Mouse (Mus musculus) A20 (cell line): ENCODE data around the gene Senp5.

Experiments
- DNase-seq: peaks from one replicate; pipeline ENCODE4 v3.0.0-alpha.2; 2011; ENCODE audit warnings: low read depth, low spot score

The Senp5 gene

DNA sequence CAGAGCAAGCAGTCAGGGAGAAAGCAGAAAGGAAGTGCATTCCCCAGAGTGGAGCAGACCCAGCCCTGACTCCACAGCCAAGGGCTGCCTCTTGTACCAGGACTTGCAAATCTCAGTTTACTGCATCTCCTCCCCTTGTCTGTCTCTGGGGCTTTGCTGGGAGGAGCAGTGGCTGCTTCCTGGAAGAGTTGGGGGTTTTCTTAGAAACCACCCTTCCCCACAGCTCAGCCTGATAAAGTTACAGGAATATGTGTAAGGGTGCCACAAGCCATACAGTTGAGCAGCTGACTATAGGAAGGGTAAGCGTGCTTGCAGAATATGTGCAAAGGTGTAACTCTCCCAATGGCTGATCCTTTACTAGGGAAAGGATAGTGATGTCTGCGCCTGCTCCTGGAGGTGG is 62.5 kb downstream of the Senp5 start:
- no peak for DNase-seq

DNA sequence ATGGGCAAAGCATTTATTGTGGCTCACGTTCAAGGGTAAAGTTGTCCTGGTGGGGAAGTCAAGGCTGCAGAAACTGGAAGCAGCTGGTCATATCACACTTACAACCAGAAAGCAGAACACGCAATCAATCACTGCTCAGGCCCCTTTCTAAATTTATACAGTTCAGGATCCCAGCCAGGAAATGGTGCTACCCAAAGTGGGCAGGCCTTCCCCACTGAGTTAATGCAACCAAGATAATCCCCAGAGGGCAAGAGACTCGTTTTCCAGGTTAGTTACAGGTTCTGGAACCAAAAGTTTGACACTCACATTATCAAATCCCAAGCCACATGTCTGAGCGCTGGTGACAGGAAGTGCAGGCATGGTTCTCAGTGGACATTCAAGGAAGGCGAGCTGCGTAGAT is 64.2 kb downstream of the Senp5 start:
- no peak for DNase-seq

DNA sequence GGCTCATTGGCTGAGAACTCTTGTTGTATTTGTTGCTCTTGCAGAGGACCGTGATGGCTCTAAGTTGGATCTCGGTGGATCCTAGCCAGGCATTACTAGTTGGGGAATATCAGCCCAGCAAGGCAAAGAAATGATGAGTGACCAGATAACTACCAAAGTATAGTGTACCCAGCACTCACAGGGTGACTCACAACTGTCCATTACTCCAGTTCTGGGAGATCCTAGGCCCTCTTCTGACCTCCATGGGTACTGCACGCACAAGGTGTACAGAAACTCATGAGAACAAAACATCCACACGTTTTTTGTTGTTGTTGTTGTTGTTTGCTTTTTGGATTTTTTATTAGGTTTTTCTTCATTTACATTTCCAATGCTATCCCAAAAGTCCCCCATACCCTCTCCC is 66.5 kb downstream of the Senp5 start:
- no peak for DNase-seq

DNA sequence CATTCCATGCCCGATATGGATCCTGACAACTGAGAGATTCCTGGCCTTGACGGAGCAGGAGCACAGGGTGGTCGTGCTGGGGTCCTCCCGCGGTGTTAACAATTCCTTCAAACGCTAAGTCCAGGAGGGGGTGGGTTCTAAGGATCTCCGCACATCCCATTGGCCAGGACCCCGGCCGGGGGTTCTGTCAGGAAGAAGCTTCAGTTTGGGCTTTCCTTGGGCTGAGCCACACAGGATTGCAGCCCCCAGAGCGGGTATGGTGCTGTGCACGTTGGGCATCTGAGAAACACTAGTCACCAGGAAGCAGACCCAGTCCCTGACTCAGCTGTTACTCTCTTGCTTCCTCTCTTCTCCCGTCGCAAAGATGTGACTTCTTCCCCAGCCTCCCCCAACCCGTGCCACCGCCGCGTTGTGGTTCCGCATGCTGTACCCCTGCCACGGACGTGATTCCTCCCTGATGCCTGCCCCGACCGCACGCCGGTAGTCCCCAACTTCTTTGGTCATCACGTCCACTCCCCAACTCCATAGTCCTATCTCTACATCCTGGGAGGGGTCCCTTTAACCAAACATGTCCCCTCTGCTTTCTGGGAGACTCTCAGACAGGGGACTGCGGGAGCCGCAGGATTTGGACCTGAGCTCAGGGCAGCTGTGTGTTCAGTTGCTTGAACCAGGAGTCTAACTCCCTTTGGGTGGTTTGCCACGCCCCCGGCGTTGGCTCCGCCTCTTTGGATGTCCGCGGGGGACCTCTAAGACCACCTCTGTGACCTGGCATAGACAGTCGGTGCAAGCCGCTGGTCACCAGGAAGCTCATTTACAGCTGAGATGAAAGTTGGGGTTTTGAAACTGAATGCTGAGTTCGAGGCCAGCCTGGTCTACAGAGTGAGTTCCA is 67.8 kb downstream of the Senp5 start:
- DNase-seq: no peak

DNA sequence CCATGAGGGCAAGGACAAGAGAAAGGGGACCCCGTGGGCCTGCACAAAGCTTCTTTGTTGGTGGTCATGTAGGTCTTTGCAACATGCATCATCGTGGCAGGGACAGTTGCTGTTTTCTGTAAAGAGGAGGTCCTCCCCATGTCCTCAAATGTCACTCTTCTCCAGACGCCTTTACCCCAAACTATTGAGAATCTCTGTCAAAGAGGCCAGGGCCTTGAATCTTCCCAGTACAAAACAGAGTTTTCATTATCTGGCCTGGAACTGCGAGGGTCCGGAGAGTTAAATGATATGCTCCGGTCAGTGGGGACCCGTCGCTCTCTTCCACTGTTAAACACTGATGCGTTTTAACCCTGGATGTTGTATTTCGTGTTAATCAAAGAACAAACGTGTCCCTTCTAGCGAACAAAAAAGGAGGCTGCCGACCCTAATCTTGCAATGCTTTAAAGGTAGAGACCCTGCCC is 68.5 kb downstream of the Senp5 start:
- DNase-seq: no peak

DNA sequence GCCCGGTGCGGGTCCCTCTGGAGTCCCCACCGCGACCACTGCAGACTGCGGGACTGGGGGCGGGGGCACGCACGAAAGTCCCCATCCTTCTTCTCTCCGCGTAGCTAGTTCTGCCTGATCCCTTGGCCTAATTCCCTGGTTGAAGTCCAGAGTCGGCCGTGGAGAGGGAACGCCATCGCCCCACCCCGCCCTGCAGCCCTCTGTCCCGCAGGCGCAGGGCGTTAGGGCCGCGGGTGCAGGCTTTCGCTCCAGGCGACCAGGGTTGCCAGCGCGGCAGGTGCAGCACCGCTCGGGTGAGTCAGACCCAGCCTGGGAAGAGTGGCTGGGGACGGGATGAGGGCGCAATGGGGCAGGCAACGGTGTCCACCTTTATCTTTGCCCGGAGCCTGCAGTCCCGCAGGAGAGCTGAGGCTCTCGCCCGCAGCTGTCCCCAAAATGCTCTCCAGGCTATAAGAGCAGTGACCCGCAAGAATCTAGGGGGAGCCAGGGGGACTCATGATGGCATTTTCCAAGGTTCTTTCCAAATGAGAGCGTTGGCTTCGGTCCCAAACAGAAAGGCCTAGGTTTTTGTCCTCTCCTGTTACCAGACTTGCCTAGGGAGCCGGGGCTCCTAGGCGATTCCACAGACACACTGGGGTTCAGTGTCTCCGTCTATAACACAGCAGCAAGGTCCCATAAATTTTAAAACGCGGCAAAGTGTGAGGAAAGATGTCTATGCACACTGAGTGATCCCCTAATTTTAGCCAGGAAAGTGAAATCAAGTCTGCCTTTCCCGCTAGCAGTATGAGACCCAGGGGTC is 69.1 kb downstream of the Senp5 start, which contains the start of gene Pigz:
Gene Pigz (plus strand): TSS at position 101 of the 799 bp plus-strand sequence.
- no peak for DNase-seq

DNA sequence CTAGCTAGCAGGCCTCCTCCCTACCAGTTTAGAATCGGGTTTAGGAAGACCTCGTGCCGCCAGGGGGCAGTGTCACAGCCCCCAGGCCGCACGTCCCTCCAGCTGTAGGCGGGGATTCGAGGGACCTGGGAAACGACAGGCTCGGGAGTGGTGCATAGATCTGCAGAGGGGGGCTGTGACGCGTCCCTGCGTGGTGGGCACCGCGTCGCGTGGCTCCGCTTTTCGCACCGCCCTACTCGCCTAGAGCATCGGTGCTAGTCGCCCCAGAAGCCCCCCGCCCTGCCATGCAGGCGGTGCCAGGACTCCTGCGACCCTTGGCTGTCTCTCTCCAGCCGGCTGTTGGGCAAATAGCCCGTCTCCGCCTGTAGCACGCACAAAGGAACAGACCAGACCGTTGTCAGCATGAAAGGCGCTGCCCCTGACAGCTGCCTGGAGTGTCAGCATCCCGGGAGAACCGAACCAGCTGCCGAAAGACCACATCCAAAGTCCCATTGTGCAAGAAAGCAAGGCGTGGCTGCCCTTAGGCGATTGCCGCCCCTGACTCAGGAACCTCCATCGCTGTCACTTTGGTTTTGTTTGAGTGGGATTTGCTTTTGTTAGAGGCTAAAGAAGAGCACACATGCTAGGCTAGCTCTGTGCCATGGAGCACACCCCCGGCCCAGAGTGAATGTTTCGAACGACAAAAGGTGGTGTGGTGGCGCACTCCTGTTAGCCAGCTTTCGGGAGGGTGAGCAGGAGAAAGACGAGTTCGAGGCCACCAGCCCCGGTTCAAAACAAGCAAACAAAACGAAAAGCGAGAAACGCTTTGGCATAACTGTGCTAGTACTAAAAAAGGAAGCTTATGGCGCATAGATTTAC is 70.0 kb downstream of the Senp5 start:
- no peak for DNase-seq

DNA sequence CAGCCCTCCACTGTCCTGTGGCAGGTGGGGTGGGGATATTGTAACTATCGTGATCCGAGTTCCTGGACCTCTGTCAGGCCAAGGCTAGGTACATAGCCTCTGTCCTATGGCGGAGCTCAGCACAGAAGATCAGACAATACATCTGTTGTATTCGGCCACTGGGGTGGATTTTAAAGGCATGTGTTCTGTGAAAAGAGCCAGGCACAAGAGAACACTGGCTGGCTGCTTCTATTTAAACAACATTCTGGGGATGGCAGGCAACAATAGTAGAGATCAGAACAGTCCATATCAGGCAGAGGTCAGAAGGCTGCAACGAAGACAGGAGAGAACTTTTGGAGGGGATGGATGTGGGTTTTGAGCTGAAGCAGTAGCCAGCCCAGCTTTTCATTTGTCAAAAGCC is 70.8 kb downstream of the Senp5 start:
- DNase-seq: no peak

DNA sequence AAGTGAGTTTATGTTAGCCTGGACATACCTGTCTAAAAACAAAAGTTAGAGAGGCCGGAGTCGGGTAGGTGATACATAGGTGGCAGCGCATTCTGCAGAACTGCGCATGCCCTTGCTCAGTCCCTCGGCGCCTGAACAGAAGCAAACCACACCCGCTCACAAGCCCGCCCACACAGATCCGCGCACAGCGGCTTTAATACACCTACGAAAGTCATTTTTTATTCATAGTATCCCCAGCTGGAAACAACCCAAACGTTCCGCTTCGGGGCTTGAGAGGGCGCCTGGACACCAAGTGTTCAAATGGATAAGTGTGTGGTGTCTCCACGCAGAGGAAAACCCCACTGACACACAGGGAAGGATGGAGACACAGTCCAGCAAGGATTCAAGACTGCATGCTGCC is 71.8 kb downstream of the Senp5 start:
- no peak for DNase-seq

DNA sequence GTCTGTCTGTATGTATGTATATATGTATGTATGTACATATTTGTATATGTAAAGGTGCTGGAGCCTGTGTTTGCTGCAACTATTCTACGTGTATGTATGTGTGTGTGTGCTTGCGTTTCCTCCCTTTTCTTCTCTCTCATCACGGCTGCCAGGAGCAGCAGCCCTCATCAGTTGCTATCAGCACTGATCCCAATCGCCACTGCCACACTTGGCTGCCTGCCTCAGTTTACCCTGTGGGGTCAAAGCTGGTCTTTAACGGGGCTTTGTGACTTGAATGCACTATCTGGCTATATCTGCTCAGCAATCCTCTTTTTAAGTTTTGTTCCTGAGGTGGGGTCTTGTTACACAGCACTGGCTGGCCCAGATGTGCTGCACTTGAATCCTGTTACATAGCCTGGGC is 75.7 kb downstream of the Senp5 start:
- DNase-seq: no peak

DNA sequence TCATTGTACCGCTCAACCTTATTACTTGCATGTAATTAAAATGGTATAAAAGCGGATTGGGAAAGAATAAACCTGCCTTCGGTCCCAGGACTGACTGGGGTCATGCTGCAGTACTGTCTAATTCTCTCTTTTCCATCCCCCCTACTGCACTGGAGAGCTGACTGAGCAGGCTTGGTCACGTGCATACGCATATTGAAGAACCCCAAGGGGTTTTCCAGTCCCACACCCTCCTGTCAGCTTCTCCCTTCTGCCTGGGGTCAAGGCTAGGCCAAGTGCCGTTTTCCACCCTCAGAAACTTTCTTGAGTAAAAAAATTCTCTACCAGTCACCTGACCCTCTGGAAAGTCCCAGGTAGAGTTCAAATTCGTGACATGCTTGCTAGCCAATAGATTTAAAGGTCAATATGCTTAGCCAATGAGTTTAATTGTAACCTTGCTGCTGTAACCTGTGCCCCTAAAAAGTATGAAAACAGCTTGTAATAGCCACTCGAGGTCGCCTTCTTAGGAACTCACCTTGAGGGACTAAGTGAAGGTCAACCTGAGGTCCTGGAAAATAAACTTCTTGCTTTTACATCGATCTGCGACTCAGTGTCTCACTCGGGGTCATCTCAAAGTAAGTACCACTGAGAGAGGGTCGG is 76.4 kb downstream of the Senp5 start:
- peak; percentile 90 for DNase-seq

DNA sequence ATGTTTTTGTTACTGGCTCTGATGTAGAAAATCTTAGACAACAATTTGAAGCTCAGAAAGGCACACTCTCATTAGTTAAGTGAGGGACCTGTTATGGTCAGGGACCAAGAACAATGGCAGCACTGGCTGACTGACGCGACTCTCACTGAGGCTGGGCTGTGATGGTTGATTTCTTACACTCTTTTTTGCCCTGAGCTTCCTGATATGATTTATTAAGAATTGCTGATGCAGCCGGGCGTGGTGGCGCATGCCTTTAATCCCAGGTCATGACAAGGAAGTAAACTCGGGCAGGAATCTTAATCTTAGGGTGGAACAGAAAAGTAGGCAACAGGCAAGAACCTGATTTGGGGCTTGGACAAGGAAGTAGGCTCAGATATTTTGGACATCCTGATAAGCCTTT is 77.0 kb downstream of the Senp5 start:
- DNase-seq: no peak

DNA sequence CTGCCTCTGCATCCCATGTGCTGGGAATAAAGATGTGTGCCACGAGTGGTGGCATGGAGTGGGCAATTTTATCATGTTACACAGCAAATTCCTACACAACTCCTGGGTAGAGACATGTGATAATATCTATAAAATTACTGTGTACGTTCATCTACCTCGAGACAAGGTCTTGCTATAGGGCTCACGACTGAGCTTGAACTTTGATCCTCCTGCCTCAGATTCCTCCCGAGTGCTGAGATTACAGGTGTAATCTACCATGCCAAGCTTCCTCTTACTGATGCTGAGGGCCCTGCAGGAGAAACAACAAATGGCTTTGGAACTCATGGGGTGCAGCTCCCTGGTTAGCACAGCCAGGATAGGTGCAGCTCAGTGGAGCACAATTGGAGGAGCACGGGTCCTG is 78.7 kb downstream of the Senp5 start:
- no peak for DNase-seq

DNA sequence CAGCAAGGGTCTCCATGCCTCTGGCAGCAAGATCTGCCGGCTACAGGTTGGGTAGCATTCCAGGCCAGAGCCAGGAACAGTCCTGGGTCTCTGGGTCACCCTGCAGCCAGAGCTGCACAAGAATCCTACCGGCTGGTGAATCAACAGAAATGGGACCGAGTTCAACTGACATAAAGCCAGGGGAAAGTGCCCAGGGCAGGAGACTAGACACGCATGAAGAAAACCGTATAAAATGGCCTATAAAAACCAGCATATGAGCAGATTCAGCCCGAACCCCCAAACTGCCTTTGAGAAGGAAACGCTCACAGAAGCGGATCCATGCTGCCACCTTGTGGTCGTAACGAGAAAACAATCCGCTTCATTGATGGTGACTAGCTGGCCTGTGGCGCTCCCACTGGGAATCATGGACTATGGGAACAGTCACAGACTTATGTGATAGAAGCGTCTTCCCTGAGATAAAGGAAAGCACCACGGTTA is 84.8 kb downstream of the Senp5 start:
- DNase-seq: peak; percentile 77

DNA sequence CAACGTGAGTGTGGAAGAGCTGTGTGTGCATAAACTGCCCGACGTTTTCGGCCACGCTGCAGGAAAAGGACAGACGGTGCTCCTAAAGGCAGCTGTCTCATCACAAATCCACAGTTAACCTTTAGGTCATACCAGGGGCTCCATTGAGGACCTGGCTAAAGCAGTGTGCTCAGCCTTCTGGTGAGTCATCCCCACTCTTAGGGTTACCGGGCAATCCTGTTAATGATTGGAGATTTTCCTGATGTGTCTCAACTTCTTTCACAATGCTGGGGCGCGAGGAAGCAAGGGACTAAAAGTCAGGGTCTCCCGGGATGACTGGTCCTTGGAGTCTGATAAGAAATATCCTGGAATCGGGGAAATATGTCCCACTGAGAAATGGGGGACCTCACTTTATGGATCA is 85.3 kb downstream of the Senp5 start:
- DNase-seq: no peak

DNA sequence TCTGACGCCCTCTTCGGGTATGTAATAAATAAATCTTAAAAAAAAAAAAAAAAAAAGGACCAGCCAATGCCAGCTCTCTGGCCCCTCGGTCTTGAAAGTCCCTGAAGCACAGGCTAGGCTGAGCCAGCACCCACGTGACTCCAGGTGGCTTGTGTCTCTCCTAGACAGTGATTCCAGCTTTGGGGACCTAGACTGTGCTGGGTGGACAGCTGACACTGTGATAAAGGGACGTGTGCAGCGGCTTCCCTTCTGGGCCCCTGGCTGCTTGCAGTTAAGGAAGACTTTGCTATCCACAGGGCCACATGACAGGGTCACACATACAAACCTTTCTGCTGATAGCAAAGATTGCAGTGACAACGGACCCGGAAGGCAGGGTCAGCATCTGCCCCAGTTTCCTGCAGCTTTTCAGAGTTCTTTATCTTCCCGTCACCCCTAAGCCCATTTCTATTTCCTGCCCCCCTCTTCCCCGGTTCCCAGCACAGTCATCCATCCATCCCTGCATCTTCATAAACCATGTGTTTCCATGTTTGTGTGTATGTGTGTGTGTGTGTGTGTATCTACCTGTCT is 92.7 kb downstream of the Senp5 start:
- DNase-seq: no peak
